Mouse (Mus musculus): ENCODE data around the gene Phf6. TPM values are rescaled to one million over a fixed set of nuclear protein-coding genes. Genes with fewer than 3 reads are reported as not detected.
"Not testable (repeated sequence)": the region's sequence is repeated elsewhere in the genome, so short reads cannot be mapped to it uniquely, and the experiment has no call there.

Gene Phf6
- polyA plus RNA-seq (2015; fragmentation: Nextera tagmentation; extraction: Ambion mirVana), result 5.9 and 6.3 TPM in 2 replicates

GRCm38 (mm10) chrX:52911587-52912371 lies at the start of gene Phf6:
Gene Phf6 (plus strand): TSS chrX:52912266.
- H3K9me3 ChIP-seq (ENCODE audit: control insufficient read depth), result no peaks in the 10 kb centered on the region
- H3K36me3 ChIP-seq (ENCODE audit: control insufficient read depth, insufficient read depth), result no peaks in the 10 kb centered on the region
- 0 out of 2 replicates have a peak, but pooled peaks have one; percentile 12 for TF ChIP-seq CTCF (IDR thresholded peaks at IDR 0.05; ENCODE audit: low read depth)
- 29% methylated on average over 38 of the region's 54 CpGs for WGBS
- peak within 1 kb of the TSS; percentile 68 for H3K4me2 ChIP-seq (replicated peaks; ENCODE audit: low read depth)
- peak within 1 kb of the TSS; percentile 42 for H3K9ac ChIP-seq (ENCODE audit: low read depth, low read length)
- H3K27ac ChIP-seq (ENCODE audit: low read depth, low read length), result peak within 1 kb of the TSS; percentile 68
- peak within 1 kb of the TSS; percentile 61 for H3K4me3 ChIP-seq (ENCODE audit: low read depth, low read length)
- H3K4me1 ChIP-seq (replicated peaks; ENCODE audit: control insufficient read depth, insufficient read depth, low read length), result no peaks in the 10 kb centered on the region
- no peaks in the 10 kb centered on the region for H3K27me3 ChIP-seq (replicated peaks; ENCODE audit: control insufficient read depth, insufficient read depth, low read length)
- ATAC-seq, result peak; percentile 99

GRCm38 (mm10) chrX:52864126-52864525 lies 47.9 kb upstream of the Phf6 start:
- Histone ChIP-seq H3K27me3 (replicated peaks; ENCODE audit: control insufficient read depth, insufficient read depth, low read length) (no peaks in the 10 kb centered on the region), H3K9ac (ENCODE audit: low read depth, low read length) (no peak overlapping the region), H3K36me3 (ENCODE audit: control insufficient read depth, insufficient read depth) (no peaks in the 10 kb centered on the region), H3K4me3 (ENCODE audit: low read depth, low read length) (no peak overlapping the region), H3K4me1 (replicated peaks; ENCODE audit: control insufficient read depth, insufficient read depth, low read length) (no peaks in the 10 kb centered on the region), H3K9me3 (ENCODE audit: control insufficient read depth) (no peaks in the 10 kb centered on the region), H3K27ac (ENCODE audit: low read depth, low read length) (no peak overlapping the region), H3K4me2 (replicated peaks; ENCODE audit: low read depth) (no peak overlapping the region)
- TF ChIP-seq CTCF (IDR thresholded peaks at IDR 0.05; ENCODE audit: low read depth), result peak; percentile 71
- WGBS, result 59% methylated on average over 2 of the region's 2 CpGs
- no peak for ATAC-seq

GRCm38 (mm10) chrX:52898486-52898885 lies 13.6 kb upstream of the Phf6 start:
- H3K36me3 ChIP-seq (ENCODE audit: control insufficient read depth, insufficient read depth); H3K4me3 ChIP-seq (ENCODE audit: low read depth, low read length); H3K4me2 ChIP-seq (replicated peaks; ENCODE audit: low read depth); H3K4me1 ChIP-seq (replicated peaks; ENCODE audit: control insufficient read depth, insufficient read depth, low read length); H3K27ac ChIP-seq (ENCODE audit: low read depth, low read length); H3K9ac ChIP-seq (ENCODE audit: low read depth, low read length); H3K9me3 ChIP-seq (ENCODE audit: control insufficient read depth); ATAC-seq; H3K27me3 ChIP-seq (replicated peaks; ENCODE audit: control insufficient read depth, insufficient read depth, low read length): not testable (repeated sequence)
- 79% methylated on average over 14 of the region's 27 CpGs for WGBS

- Histone ChIP-seq H3K4me3 (ENCODE audit: low read depth, low read length) (peak overlapping the region; percentile 61), H3K9me3 (ENCODE audit: control insufficient read depth) (no peaks in the 10 kb centered on the region), H3K27me3 (replicated peaks; ENCODE audit: control insufficient read depth, insufficient read depth, low read length) (no peaks in the 10 kb centered on the region), H3K27ac (ENCODE audit: low read depth, low read length) (peak overlapping the region; percentile 68), H3K36me3 (ENCODE audit: control insufficient read depth, insufficient read depth) (no peaks in the 10 kb centered on the region), H3K4me2 (replicated peaks; ENCODE audit: low read depth) (peak overlapping the region; percentile 68), H3K9ac (ENCODE audit: low read depth, low read length) (peak overlapping the region; percentile 42), H3K4me1 (replicated peaks; ENCODE audit: control insufficient read depth, insufficient read depth, low read length) (no peaks in the 10 kb centered on the region)
- WGBS, result 19% methylated on average over 22 of the region's 26 CpGs
- ATAC-seq, result peak; percentile 45
- TF ChIP-seq CTCF (IDR thresholded peaks at IDR 0.05; ENCODE audit: low read depth), result 0 out of 2 replicates have a peak, but pooled peaks have one; percentile 0
Observed at GRCm38 (mm10) chrX:52912372-52912728, 284 bp downstream of the Phf6 start.

GRCm38 (mm10) chrX:52912826-52913701 lies 998 bp downstream of the Phf6 start:
- no peak for TF ChIP-seq CTCF (IDR thresholded peaks at IDR 0.05; ENCODE audit: low read depth)
- Histone ChIP-seq H3K9ac (ENCODE audit: low read depth, low read length) (peak overlapping the region; percentile 42; the same call in 1 of the 2 replicates), H3K9me3 (ENCODE audit: control insufficient read depth) (no peaks in the 10 kb centered on the region), H3K4me1 (replicated peaks; ENCODE audit: control insufficient read depth, insufficient read depth, low read length) (no peaks in the 10 kb centered on the region), H3K4me2 (replicated peaks; ENCODE audit: low read depth) (peak overlapping the region; percentile 68), H3K27me3 (replicated peaks; ENCODE audit: control insufficient read depth, insufficient read depth, low read length) (no peaks in the 10 kb centered on the region), H3K4me3 (ENCODE audit: low read depth, low read length) (peak overlapping the region; percentile 61), H3K36me3 (ENCODE audit: control insufficient read depth, insufficient read depth) (no peaks in the 10 kb centered on the region), H3K27ac (ENCODE audit: low read depth, low read length) (no peak overlapping the region)
- no peak for ATAC-seq
- WGBS, result 18% methylated on average over 31 of the region's 31 CpGs

- WGBS, result 64% methylated on average over 4 of the region's 4 CpGs
- Histone ChIP-seq H3K4me2 (replicated peaks; ENCODE audit: low read depth) (peak overlapping the region; percentile 68), H3K27ac (ENCODE audit: low read depth, low read length) (no peak overlapping the region), H3K4me3 (ENCODE audit: low read depth, low read length) (peak overlapping the region; percentile 61), H3K9ac (ENCODE audit: low read depth, low read length) (no peak overlapping the region), H3K36me3 (ENCODE audit: control insufficient read depth, insufficient read depth) (no peaks in the 10 kb centered on the region), H3K27me3 (replicated peaks; ENCODE audit: control insufficient read depth, insufficient read depth, low read length) (no peaks in the 10 kb centered on the region), H3K9me3 (ENCODE audit: control insufficient read depth) (no peaks in the 10 kb centered on the region), H3K4me1 (replicated peaks; ENCODE audit: control insufficient read depth, insufficient read depth, low read length) (no peaks in the 10 kb centered on the region)
- ATAC-seq, result no peak
- TF ChIP-seq CTCF (IDR thresholded peaks at IDR 0.05; ENCODE audit: low read depth), result no peak
Observed at GRCm38 (mm10) chrX:52913856-52914255, 1.8 kb downstream of the Phf6 start.

All from intestine, postnatal 0 days (tissue).